Mouse (Mus musculus) liver, embryonic 12.5 days (tissue): ENCODE results near the gene Ninj1. TPM values are rescaled to one million over a fixed set of nuclear protein-coding genes. Genes with fewer than 3 reads are reported as not detected.

Experiments
- ATAC-seq: fragments of 200-750 bp; cut with Nextera tagmentation; 2 replicates; pipeline ENCODE4 v1.8.0; 2017; ENCODE audit warnings: moderate number of reproducible peaks, mild to moderate bottlenecking, moderate library complexity
- H3K27ac ChIP-seq: fragments of 300-500 bp; sonication (generic); 2 replicates; pipeline ENCODE4 v1.5.1; 2016; ENCODE audit warnings: mild to moderate bottlenecking
- H3K27me3 ChIP-seq: fragments of 300-500 bp; sonication (generic); replicated peaks from 2 replicates; pipeline ENCODE4 v1.6.1; 2016; ENCODE audit warnings: mild to moderate bottlenecking, moderate library complexity
- H3K36me3 ChIP-seq: fragments of 300-500 bp; sonication (generic); 2 replicates; pipeline ENCODE4 v1.6.1; 2016; ENCODE audit warnings: mild to moderate bottlenecking, moderate library complexity
- H3K4me1 ChIP-seq: fragments of 300-500 bp; sonication (generic); 2 replicates; pipeline ENCODE4 v1.6.1; 2016
- H3K4me2 ChIP-seq: fragments of 300-500 bp; sonication (generic); 2 replicates; pipeline ENCODE4 v1.6.1; 2016; ENCODE audit warnings: mild to moderate bottlenecking, moderate library complexity
- H3K4me3 ChIP-seq: fragments of 300-500 bp; sonication (generic); 2 replicates; pipeline ENCODE4 v1.5.1; 2016; ENCODE audit warnings: mild to moderate bottlenecking, moderate library complexity
- H3K9ac ChIP-seq: fragments of 300-500 bp; sonication (generic); 2 replicates; pipeline ENCODE4 v1.6.1; 2016; ENCODE audit warnings: mild to moderate bottlenecking, moderate library complexity
- H3K9me3 ChIP-seq: fragments of 300-500 bp; sonication (generic); replicated peaks from 2 replicates; pipeline ENCODE4 v1.6.1; 2016; ENCODE audit warnings: mild to moderate bottlenecking, moderate library complexity
- WGBS: fragments of 180-500 bp; shearing (Covaris S2); methylation state at CpG from one replicate; pipeline ENCODE4 v1.1.7; 2016; ENCODE audit not compliant: insufficient replicate concordance; 5-methylcytosine and 5-hydroxymethylcytosine counted together
- polyA plus RNA-seq: library from polyadenylated mRNA; unstranded; fragments of >200 nt; fragmentation: Nextera tagmentation; extraction: Ambion mirVana; gene quantifications from 2 replicates; pipeline ENCODE4 v1.2.1, GENCODE M21; 2016

Gene Ninj1
- polyA plus RNA-seq, 1 experiment from 2014 or later = 41.5 TPM

DNA sequence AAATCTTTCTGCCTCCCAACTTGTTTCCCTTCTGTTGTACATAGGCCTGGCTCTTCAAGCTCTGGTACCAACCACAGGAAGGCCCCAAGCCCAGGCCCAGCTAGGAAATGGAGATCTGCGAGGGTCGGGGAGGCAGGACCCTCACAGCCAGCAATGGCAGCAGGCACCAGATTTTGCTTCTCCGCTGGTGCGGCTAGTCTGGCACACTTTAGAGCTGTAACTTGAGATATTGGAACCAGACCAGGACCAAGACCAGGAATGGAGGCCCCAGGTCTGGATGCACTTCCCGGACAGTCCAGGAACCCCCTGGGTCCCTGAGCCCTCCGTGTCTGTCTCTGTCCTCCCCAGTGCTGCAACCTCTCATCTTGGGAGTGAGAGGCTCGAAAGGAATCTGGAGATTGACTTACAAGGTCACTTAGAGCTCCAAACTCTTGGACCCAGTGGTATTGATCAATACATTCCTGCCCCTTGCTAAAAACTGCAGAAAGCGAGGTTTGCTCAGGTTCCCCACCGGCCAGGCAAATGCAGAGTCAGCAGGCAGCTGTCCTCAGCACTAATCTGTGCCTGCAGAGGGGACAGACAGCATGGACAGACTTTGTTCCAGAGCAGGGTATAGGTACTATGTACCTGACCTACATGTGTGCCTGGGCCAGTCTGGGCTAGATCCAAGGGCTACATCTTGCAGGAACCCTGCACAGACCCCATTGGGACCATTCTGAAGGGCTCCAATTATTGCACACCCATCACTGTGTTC, 29.7 kb downstream of the Ninj1 start:
- Histone ChIP-seq H3K4me1 (peaks cover 37% of the 10 kb centered on the region), H3K9ac (no peak overlapping the region), H3K27me3 (peaks cover 21% of the 10 kb centered on the region), H3K4me2 (peak overlapping the region; percentile 99), H3K36me3 (no peaks in the 10 kb centered on the region), H3K9me3 (no peaks in the 10 kb centered on the region), H3K4me3 (peak overlapping the region; percentile 70), H3K27ac (no peak overlapping the region)
- 65% methylated on average over 9 of the region's 9 CpGs for whole genome bisulfite sequencing
- ATAC-seq = no peak

DNA sequence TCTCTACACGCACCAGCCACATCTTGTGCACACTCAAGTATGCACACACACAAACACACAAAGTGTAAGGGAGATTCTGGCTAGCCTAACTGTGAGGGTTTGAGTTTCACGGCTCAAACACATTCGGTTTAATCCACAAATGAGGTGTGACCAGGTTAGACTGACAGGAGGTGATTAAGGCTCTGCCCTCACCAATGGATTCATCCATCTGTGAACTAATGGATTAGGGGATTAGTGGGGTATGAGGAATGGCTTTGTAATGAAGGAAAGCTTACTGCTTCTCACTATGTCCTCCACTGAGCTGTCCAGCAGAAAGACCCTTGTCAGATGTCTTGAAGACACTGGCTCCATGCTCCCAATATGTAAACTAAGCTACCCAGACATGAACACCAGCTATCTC, 31.4 kb downstream of the Ninj1 start:
- Histone ChIP-seq H3K4me3 (no peak overlapping the region), H3K9ac (no peak overlapping the region), H3K36me3 (no peaks in the 10 kb centered on the region), H3K4me2 (no peak overlapping the region), H3K4me1 (peaks cover 34% of the 10 kb centered on the region), H3K27me3 (peaks cover 24% of the 10 kb centered on the region), H3K9me3 (no peaks in the 10 kb centered on the region), H3K27ac (no peak overlapping the region)
- ATAC-seq = no peak
- 71% methylated on average over 3 of the region's 3 CpGs for WGBS

DNA sequence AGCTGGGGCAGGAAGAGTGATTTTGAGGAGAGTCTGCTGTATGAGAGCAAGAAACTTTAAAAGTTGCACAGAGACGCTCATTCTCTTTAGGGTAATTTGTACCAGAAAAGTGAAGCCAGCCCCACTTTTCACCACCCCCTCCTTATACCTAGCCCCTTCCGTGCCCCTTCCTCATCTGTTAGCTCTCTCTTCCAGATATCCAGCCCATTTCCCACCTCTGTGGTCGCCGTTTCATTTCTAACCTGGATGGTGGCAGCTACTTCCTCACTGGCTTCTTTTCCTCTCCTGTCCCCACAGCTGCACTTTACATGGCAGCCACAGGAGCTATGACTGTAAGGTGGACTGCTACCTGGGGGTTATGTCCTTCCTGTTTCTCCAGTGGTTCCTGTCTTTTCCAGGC, 32.1 kb downstream of the Ninj1 start:
- Histone ChIP-seq H3K36me3 (no peaks in the 10 kb centered on the region), H3K4me1 (peaks cover 28% of the 10 kb centered on the region), H3K4me2 (no peak overlapping the region), H3K27me3 (peaks cover 22% of the 10 kb centered on the region), H3K27ac (no peak overlapping the region), H3K4me3 (no peak overlapping the region), H3K9ac (no peak overlapping the region), H3K9me3 (no peaks in the 10 kb centered on the region)
- no peak for ATAC-seq
- WGBS = 63% methylated on average over 4 of the region's 4 CpGs

DNA sequence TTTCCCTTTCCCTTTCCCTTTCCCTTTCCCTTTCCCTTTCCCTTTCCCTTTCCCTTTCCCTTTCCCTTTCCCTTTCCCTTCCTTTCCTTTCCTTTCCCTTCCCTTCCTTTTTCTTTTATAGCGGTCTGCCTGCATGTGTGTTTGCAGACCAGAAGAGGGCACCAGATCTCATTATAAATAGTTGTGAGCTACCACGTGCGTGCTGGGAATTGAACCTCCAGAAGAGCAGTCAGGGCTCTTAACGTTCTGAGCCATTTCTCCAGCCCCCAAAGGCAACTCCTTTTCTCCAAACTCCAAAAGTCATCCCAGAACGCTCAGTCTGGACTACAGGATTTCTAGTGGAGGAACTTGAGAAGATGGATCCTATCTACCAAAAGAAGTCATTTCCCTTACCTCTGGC, 33.6 kb downstream of the Ninj1 start:
- Histone ChIP-seq H3K4me2 (no peak overlapping the region), H3K27ac (no peak overlapping the region), H3K4me3 (no peak overlapping the region), H3K4me1 (peaks cover 12% of the 10 kb centered on the region), H3K9ac (no peak overlapping the region), H3K36me3 (no peaks in the 10 kb centered on the region), H3K9me3 (no peaks in the 10 kb centered on the region), H3K27me3 (peaks cover 10% of the 10 kb centered on the region)
- 23% methylated on average over 5 of the region's 5 CpGs for WGBS
- no peak for ATAC-seq

DNA sequence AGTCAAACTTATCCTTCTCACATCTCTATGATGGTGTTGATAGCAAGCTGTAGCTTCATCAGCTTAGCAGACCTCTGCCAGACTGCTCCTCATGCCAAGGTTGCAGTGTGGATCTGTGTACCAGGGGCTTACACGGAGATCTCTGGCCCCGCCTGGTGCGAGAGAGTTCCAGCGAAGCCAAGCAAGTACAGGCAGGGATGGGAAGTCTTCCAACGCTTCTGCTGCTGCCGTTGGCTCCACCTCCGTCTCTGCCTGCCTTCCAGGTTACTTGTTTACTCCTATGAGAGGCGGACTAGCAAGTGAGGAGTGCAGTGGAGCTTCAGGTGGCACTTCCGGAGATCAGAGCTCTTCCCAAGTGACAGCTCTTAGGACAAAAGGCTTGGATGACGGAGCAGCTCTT, 37.0 kb downstream of the Ninj1 start:
- no peak overlapping the region for H3K4me2 ChIP-seq
- no peaks in the 10 kb centered on the region for H3K9me3 ChIP-seq
- no peak overlapping the region for H3K27ac ChIP-seq
- no peak overlapping the region for H3K4me3 ChIP-seq
- 32% methylated on average over 10 of the region's 10 CpGs for WGBS
- no peak for ATAC-seq
- no peak overlapping the region for H3K9ac ChIP-seq
- peaks cover 5% of the 10 kb centered on the region; the same call in 1 of the 2 replicates for H3K27me3 ChIP-seq
- H3K36me3 ChIP-seq = no peaks in the 10 kb centered on the region
- H3K4me1 ChIP-seq = no peaks in the 10 kb centered on the region

DNA sequence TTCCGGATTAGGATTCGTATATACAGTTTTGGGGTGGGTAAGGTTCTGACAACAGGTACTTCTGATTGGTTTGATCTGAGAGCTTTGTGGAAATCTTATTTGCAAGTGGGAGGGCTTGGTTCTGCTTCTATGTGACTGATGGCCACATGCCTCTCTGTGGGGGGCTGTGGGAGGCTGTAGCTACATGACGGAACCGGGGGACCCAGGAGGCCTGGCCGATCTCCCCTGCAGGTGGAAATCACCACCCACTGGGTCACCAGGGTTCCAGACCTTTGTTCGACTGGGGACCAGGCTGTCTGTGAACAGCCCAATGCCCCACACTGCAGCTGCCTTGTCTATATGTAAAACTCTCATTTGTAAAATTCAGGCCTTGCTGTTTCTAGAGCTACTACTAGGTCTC, 37.4 kb downstream of the Ninj1 start:
- no peak overlapping the region for H3K9ac ChIP-seq
- no peaks in the 10 kb centered on the region for H3K4me1 ChIP-seq
- no peaks in the 10 kb centered on the region for H3K9me3 ChIP-seq
- WGBS = 34% methylated on average over 6 of the region's 6 CpGs
- no peaks in the 10 kb centered on the region for H3K36me3 ChIP-seq
- no peak overlapping the region for H3K4me3 ChIP-seq
- H3K4me2 ChIP-seq = no peak overlapping the region
- H3K27me3 ChIP-seq = peaks cover 5% of the 10 kb centered on the region; the same call in 1 of the 2 replicates
- H3K27ac ChIP-seq = no peak overlapping the region
- no peak for ATAC-seq

DNA sequence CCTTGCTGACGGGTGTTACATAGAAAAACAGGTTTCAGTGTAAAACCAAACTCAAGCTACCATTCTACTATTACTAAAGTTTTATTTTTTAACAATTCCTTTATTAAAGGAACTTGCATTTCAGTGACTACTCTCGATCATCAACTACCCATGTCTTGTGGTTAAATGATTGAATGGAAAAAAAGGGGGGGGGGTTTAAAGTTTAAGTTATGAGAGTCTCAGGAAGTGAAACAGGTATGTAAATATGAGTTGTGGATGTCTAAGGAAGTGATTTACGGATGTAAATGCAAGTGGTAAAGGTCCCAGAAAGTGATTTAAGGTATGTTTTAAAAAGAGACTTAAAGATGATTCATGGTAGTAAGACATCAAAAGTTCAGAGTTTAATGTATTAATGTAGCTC, 37.9 kb downstream of the Ninj1 start:
- Histone ChIP-seq H3K4me2 (no peak overlapping the region), H3K9ac (no peak overlapping the region), H3K4me3 (no peak overlapping the region), H3K36me3 (no peaks in the 10 kb centered on the region), H3K4me1 (no peaks in the 10 kb centered on the region), H3K9me3 (no peaks in the 10 kb centered on the region), H3K27me3 (peaks cover 5% of the 10 kb centered on the region; the same call in 1 of the 2 replicates), H3K27ac (no peak overlapping the region)
- WGBS = 64% methylated on average over 3 of the region's 3 CpGs
- no peak for ATAC-seq

DNA sequence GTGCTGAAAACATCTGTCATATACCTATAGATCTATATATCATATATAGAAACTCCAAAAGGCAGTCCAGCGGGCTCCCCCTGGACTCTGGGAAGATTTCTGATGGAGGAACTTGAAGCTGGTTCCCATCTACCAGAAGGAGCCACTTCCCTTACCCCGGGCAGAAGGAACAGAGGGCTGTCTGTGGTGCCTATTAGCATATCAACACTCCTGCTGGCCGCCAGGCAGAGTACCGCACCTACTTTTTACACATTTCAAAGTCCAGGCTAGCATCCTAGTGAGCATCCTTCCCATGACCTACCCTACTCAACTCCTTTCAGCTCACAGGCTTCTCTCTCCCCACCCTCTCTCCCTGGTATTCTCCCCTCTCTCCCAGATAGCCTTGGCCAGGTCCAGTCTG, 38.3 kb downstream of the Ninj1 start:
- Histone ChIP-seq H3K9me3 (no peaks in the 10 kb centered on the region), H3K4me2 (no peak overlapping the region), H3K9ac (no peak overlapping the region), H3K4me3 (no peak overlapping the region), H3K4me1 (no peaks in the 10 kb centered on the region), H3K27ac (no peak overlapping the region), H3K36me3 (no peaks in the 10 kb centered on the region), H3K27me3 (peaks cover 5% of the 10 kb centered on the region; the same call in 1 of the 2 replicates)
- WGBS = 35% methylated on average over 4 of the region's 4 CpGs
- ATAC-seq = no peak

DNA sequence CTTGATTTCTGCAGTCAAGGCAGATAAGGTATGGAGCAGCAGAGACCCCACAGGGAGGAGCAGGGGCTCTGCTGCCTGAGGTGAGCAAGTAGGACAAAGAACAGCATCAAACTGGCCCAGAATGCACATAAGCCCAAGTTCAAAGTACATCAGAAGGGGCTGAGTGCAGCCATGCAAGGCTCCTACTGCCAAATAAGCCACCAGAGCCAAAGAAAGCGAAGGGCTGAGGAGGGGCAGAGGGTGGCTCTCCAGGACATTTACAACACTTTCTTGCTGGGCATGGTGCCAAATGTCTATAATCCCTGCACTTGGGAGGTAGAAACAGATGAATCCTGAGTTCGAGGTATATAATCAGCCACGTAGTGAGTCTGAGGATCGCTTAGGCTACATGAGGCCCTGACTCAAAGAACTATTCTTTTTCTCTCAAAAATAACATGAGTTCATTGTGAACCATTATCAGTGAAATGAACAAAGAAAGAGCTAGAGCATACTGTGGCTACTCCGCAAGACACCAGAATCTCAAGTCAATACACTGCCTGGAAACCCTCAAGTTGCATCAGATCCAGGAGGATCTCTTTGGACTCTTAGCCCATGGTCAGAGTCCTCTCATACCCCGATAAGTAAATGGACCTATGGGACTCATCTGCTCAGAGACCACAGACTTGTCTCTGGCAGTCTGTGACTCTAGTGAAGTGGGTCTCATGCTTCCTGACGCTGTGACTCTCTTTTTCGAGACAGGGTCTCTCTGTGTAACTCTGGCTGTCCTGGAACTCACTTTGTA, 46.7 kb downstream of the Ninj1 start:
- H3K4me3 ChIP-seq = no peak overlapping the region
- no peak for ATAC-seq
- H3K36me3 ChIP-seq = 0 out of 2 replicates have a peak, but pooled peaks cover 5% of the 10 kb centered on the region
- no peak overlapping the region for H3K27ac ChIP-seq
- H3K27me3 ChIP-seq = no peaks in the 10 kb centered on the region
- H3K4me1 ChIP-seq = no peaks in the 10 kb centered on the region
- 85% methylated on average over 8 of the region's 8 CpGs for WGBS
- H3K4me2 ChIP-seq = no peak overlapping the region
- H3K9ac ChIP-seq = no peak overlapping the region
- H3K9me3 ChIP-seq = no peaks in the 10 kb centered on the region

DNA sequence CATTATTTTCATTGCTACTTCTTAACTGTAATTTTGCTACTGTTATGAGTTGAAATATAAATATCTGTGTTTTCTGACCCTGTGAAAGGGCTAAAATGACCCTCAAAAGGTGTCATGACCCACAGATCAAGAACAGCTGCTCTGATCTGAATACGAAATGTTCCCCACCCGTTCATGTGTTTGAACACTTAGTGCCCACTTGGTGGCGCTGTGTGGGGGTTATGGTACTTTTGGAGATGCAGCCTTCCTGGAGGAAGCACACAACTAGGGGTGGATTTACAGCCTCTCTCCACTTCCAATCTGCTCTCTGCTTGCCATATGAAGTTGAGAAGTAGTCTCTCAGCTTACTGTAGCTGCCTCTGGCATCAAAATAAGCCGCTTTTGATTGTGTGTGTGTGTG, 47.4 kb downstream of the Ninj1 start:
- H3K4me2 ChIP-seq = no peak overlapping the region
- H3K9ac ChIP-seq = no peak overlapping the region
- no peak for ATAC-seq
- H3K4me1 ChIP-seq = no peaks in the 10 kb centered on the region
- H3K9me3 ChIP-seq = no peaks in the 10 kb centered on the region
- WGBS = 78% methylated on average over 4 of the region's 4 CpGs
- no peaks in the 10 kb centered on the region for H3K27me3 ChIP-seq
- H3K4me3 ChIP-seq = no peak overlapping the region
- H3K27ac ChIP-seq = no peak overlapping the region
- 0 out of 2 replicates have a peak, but pooled peaks cover 5% of the 10 kb centered on the region for H3K36me3 ChIP-seq

DNA sequence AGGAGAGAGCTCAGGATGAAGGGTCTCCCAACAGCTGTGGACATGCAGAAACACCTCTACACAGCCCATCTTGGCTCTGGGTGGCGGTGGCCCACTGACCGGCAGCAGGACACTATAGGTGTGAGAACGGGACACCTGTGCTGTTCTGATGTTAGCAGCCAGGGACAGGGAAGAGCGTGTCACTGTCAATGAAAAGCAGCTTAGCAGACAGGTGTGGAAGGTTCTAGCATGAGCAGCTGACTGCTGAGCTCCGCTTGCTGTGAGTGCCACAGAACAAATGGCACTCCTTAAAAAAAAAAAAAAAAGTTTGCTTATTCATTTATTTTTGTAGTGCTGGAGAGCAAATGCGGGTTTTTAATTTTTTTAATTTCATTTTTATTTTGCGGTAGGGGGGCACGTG, 50.3 kb downstream of the Ninj1 start:
- Histone ChIP-seq H3K4me1 (peaks cover 20% of the 10 kb centered on the region), H3K4me2 (no peak overlapping the region), H3K9me3 (no peaks in the 10 kb centered on the region), H3K9ac (no peak overlapping the region), H3K4me3 (no peak overlapping the region), H3K36me3 (0 out of 2 replicates have a peak, but pooled peaks cover 5% of the 10 kb centered on the region), H3K27ac (no peak overlapping the region), H3K27me3 (no peaks in the 10 kb centered on the region)
- 75% methylated on average over 8 of the region's 8 CpGs for WGBS
- ATAC-seq = no peak

DNA sequence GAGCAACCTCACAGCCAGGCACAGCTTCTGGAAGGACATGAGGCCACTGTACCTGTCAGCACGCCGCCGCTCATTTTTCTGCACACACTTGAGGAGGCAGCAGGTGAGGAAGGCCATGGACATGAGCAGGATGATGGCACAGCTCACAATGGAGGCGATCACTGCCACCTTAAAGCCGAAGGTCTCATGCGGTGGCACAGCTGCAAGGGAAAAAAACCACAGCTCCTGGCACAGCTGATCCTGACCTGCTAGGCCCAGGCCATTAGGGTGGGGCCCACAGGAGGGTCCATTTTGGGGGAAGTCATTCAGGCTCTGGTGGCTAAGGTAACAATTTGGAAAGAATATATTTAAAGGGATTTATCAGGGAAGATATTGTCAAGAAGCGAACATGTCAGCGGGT, 51.5 kb downstream of the Ninj1 start:
- H3K9ac ChIP-seq = no peak overlapping the region
- no peak overlapping the region for H3K4me2 ChIP-seq
- no peaks in the 10 kb centered on the region for H3K27me3 ChIP-seq
- 0 out of 2 replicates have a peak, but pooled peaks cover 5% of the 10 kb centered on the region for H3K36me3 ChIP-seq
- H3K4me1 ChIP-seq = peaks cover 32% of the 10 kb centered on the region
- no peak overlapping the region for H3K27ac ChIP-seq
- no peak for ATAC-seq
- H3K4me3 ChIP-seq = no peak overlapping the region
- H3K9me3 ChIP-seq = no peaks in the 10 kb centered on the region
- 81% methylated on average over 8 of the region's 8 CpGs for WGBS
